Mouse (Mus musculus) layer of hippocampus, postnatal 25 days (tissue): ENCODE data around the gene Mapk8ip3. TPM values are rescaled to one million over a fixed set of nuclear protein-coding genes. Genes with fewer than 3 reads are reported as not detected.

Experiments used
- DNase-seq, 2 experiments: peaks; one replicate each; pipeline ENCODE4 v3.0.0; 2022; ENCODE audit warnings: mixed read lengths in 2 of 2, low spot score in 1 of 2; ENCODE audit errors: extremely low spot score in 1 of 2
- total RNA-seq, 2 experiments: library from RNA; stranded (reverse); gene quantifications; 2 replicates each; pipeline ENCODE4 v1.2.3; 2021

The Mapk8ip3 gene
- total RNA-seq, 2 experiments from 2014 or later = 367 to 401 TPM

GRCm38 (mm10) chr17:24851381-24852125 lies 85.2 kb downstream of the Mapk8ip3 start:
- DNase-seq = no peak

GRCm38 (mm10) chr17:24850773-24851127 lies 86.0 kb downstream of the Mapk8ip3 start:
- DNase-seq = no peak

- DNase-seq = peak; percentile 75 to 96
Measured at GRCm38 (mm10) chr17:24850065-24850772, 86.6 kb downstream of the Mapk8ip3 start, which contains the start of gene Fahd1. TSS of gene Fahd1 (minus strand) at chr17:24850364.

GRCm38 (mm10) chr17:24849733-24850064 lies 87.1 kb downstream of the Mapk8ip3 start:
- no peak for DNase-seq

GRCm38 (mm10) chr17:24848600-24849031 lies 88.2 kb downstream of the Mapk8ip3 start:
- DNase-seq = no peak

GRCm38 (mm10) chr17:24847386-24847785 lies 89.4 kb downstream of the Mapk8ip3 start:
- DNase-seq = no peak

GRCm38 (mm10) chr17:24844525-24844924 lies 92.3 kb downstream of the Mapk8ip3 start:
- DNase-seq = no peak

GRCm38 (mm10) chr17:24842631-24843030 lies 94.1 kb downstream of the Mapk8ip3 start:
- DNase-seq = no peak

Other genes starting within 250 kb of the Mapk8ip3 start
- gene Syngr3, start 247.0 kb downstream of the Mapk8ip3 start, total RNA-seq = 100 to 1,000 TPM; 160 to 178 TPM
- 10 to 100 TPM; 18.6 to 19.2 TPM for gene Gfer, start 240.8 kb downstream of the Mapk8ip3 start, total RNA-seq
- 1 to 10 TPM; 2.7 to 3.0 TPM for gene Noxo1, start 240.7 kb downstream of the Mapk8ip3 start, total RNA-seq
- gene Tbl3, start 229.3 kb downstream of the Mapk8ip3 start, total RNA-seq = 10 to 100 TPM; 27.7 to 29.8 TPM
- not detected for gene Rnf151, start 218.9 kb downstream of the Mapk8ip3 start, total RNA-seq
- 100 to 1,000 TPM; 352 to 392 TPM for gene Rps2, start 218.9 kb downstream of the Mapk8ip3 start, total RNA-seq
- 100 to 1,000 TPM; 201 to 234 TPM for gene Ndufb10, start 212.5 kb downstream of the Mapk8ip3 start, total RNA-seq
- under 1 TPM in 1 of 2 experiments, not detected in 1; 0.20 TPM for gene Rpl3l, start 209.2 kb downstream of the Mapk8ip3 start, total RNA-seq
- 10 to 100 TPM; 40.5 to 46.2 TPM for gene Msrb1, start 200.3 kb downstream of the Mapk8ip3 start, total RNA-seq
- under 1 TPM; 0.26 to 0.37 TPM for gene Hs3st6, start 184.0 kb downstream of the Mapk8ip3 start, total RNA-seq
- not detected for gene Meiob, start 132.7 kb downstream of the Mapk8ip3 start, total RNA-seq
- 100 to 1,000 TPM; 127 to 136 TPM for gene Hagh, start 96.8 kb downstream of the Mapk8ip3 start, total RNA-seq
- 10 to 100 TPM; 19.8 to 20.6 TPM for gene Fahd1, start 86.6 kb downstream of the Mapk8ip3 start, total RNA-seq
- not detected for gene Igfals, start 71.0 kb downstream of the Mapk8ip3 start, total RNA-seq
- 10 to 100 TPM; 33.5 to 38.1 TPM for gene Nubp2, start 50.6 kb downstream of the Mapk8ip3 start, total RNA-seq
- 10 to 100 TPM; 41.5 to 48.9 TPM for gene Spsb3, start 50.3 kb downstream of the Mapk8ip3 start, total RNA-seq
- gene Eme2, start 41.9 kb downstream of the Mapk8ip3 start, total RNA-seq = 10 to 100 TPM; 54.0 to 69.1 TPM
- 10 to 100 TPM; 74.3 to 78.9 TPM for gene Mrps34, start 41.9 kb downstream of the Mapk8ip3 start, total RNA-seq
- 10 to 100 TPM; 54.8 to 61.5 TPM for gene Nme3, start 40.5 kb downstream of the Mapk8ip3 start, total RNA-seq
- 1 to 10 TPM; 5.5 to 5.6 TPM for gene Jpt2, start 23.7 kb upstream of the Mapk8ip3 start, total RNA-seq
- 10 to 100 TPM; 23.6 to 27.5 TPM for gene Cramp1l, start 78.8 kb upstream of the Mapk8ip3 start, total RNA-seq
- 10 to 100 TPM; 20.8 to 24.1 TPM for gene Ift140, start 79.1 kb upstream of the Mapk8ip3 start, total RNA-seq
- 1 to 10 TPM; 8.0 to 8.4 TPM for gene Tmem204, start 146.6 kb upstream of the Mapk8ip3 start, total RNA-seq
- gene Telo2, start 179.0 kb upstream of the Mapk8ip3 start, total RNA-seq = 10 to 100 TPM; 29.3 to 43.2 TPM
- 1 to 10 TPM; 2.5 to 2.9 TPM for gene Ptx4, start 183.8 kb upstream of the Mapk8ip3 start, total RNA-seq
- 10 to 100 TPM; 49.6 to 54.2 TPM for gene Clcn7, start 196.4 kb upstream of the Mapk8ip3 start, total RNA-seq
- not detected for gene Ccdc154, start 225.5 kb upstream of the Mapk8ip3 start, total RNA-seq
- gene Gm38655, start 238.5 kb upstream of the Mapk8ip3 start, total RNA-seq = not detected
- 10 to 100 TPM; 20.7 to 21.5 TPM for gene BC003965, start 247.6 kb upstream of the Mapk8ip3 start, total RNA-seq